Mouse (Mus musculus): ENCODE data around the gene Aox1. TPM values are rescaled to one million over a fixed set of nuclear protein-coding genes. Genes with fewer than 3 reads are reported as not detected.

The Aox1 gene
- 0.05 TPM for polyA plus RNA-seq (2017; shearing (Covaris generic))

GRCm38 (mm10) chr1:58029636-58030117 is at the start of gene Aox1:
Aox1 (plus strand) TSS chr1:58029931.

GRCm38 (mm10) chr1:57995432-57996132 is 34.1 kb upstream of the Aox1 start, which contains the start of gene Sgo2a:
Sgo2a (plus strand) TSS chr1:57995971.

GRCm38 (mm10) chr1:58018856-58019255 is 10.9 kb upstream of the Aox1 start, which contains the start of gene Kctd18:
Kctd18 (minus strand) TSS chr1:58018956.

GRCm38 (mm10) chr1:58112880-58113279 is 83.1 kb downstream of the Aox1 start, which contains the start of gene Aox3:
Aox3 (plus strand) TSS chr1:58113130.

Other genes with a start within 250 kb of the Aox1 start
- gene Sgo2a, start 34.0 kb upstream of the Aox1 start, polyA plus RNA-seq (2017; shearing (Covaris generic)): 0.27 TPM
- 26.5 TPM for gene Kctd18, start 11.0 kb upstream of the Aox1 start, polyA plus RNA-seq (2017; shearing (Covaris generic))
- gene Aox3, start 83.2 kb downstream of the Aox1 start, polyA plus RNA-seq (2017; shearing (Covaris generic)): not detected
- gene Aox4, start 180.5 kb downstream of the Aox1 start, polyA plus RNA-seq (2017; shearing (Covaris generic)): not detected
- not detected for gene Aox2, start 248.4 kb downstream of the Aox1 start, polyA plus RNA-seq (2017; shearing (Covaris generic))

Measured in naive thymus-derived CD4-positive, alpha-beta T cell, adult 5 months (primary cell).